Mouse (Mus musculus) lung, postnatal 0 days (tissue): ENCODE data around the gene Ch25h. TPM values are rescaled to one million over a fixed set of nuclear protein-coding genes. Genes with fewer than 3 reads are reported as not detected.
A peak's percentile ranks its signal among the peaks of the same experiment; 100 is the strongest.

ENCODE experiments used
- ATAC-seq: fragments of 200-750 bp; cut with Nextera tagmentation; 2 replicates; pipeline ENCODE4 v1.8.0; 2017; ENCODE audit warnings: moderate library complexity
- DNase-seq: peaks from one replicate; pipeline ENCODE4 v3.0.0-alpha.2; 2016; ENCODE audit warnings: low spot score
- H3K27ac ChIP-seq: fragments of 300-500 bp; sonication (generic); 2 replicates; pipeline ENCODE4 v1.5.1; 2014; ENCODE audit warnings: antibody characterized with exemption, mild to moderate bottlenecking, low read length, mixed read lengths
- H3K27me3 ChIP-seq: fragments of 300-500 bp; sonication (generic); replicated peaks from 2 replicates; pipeline ENCODE4 v1.6.1; 2014; ENCODE audit warnings: low read length, mixed read lengths; ENCODE audit not compliant: insufficient read depth
- H3K36me3 ChIP-seq: fragments of 300-500 bp; sonication (generic); 2 replicates; pipeline ENCODE4 v1.6.1; 2014; ENCODE audit warnings: low read length, mixed read lengths; ENCODE audit not compliant: insufficient read depth
- H3K4me1 ChIP-seq: fragments of 300-500 bp; sonication (generic); 2 replicates; pipeline ENCODE4 v1.6.1; 2014; ENCODE audit warnings: antibody characterized with exemption, low read depth, low read length, mixed read lengths; ENCODE audit not compliant: insufficient read depth
- H3K4me2 ChIP-seq: fragments of 300-500 bp; sonication (generic); replicated peaks from 2 replicates; pipeline ENCODE4 v1.6.1; 2014; ENCODE audit warnings: low read depth, mild to moderate bottlenecking, low read length, moderate library complexity, mixed read lengths
- H3K4me3 ChIP-seq: fragments of 300-500 bp; sonication (generic); 2 replicates; pipeline ENCODE4 v1.5.1; 2014; ENCODE audit warnings: low read depth, low read length
- H3K9ac ChIP-seq: fragments of 300-500 bp; sonication (generic); replicated peaks from 2 replicates; pipeline ENCODE4 v1.6.1; 2014; ENCODE audit warnings: low read depth, mild to moderate bottlenecking
- H3K9me3 ChIP-seq: fragments of 300-500 bp; sonication (generic); 2 replicates; pipeline ENCODE4 v1.6.1; 2016; ENCODE audit warnings: low read length, mixed read lengths
- CTCF ChIP-seq: IDR thresholded peaks from 2 replicates; pipeline ENCODE4 v1.5.1; 2016; ENCODE audit warnings: antibody characterized with exemption, mild to moderate bottlenecking
- EP300 ChIP-seq: IDR thresholded peaks from 2 replicates; pipeline ENCODE4 v1.6.1; 2016; ENCODE audit warnings: antibody characterized with exemption, mild to moderate bottlenecking, control low read depth
- WGBS: fragments of 180-500 bp; shearing (Covaris S2); extraction: QIAGEN DNeasy Blood & Tissue Kit; methylation state at CpG from one replicate; pipeline ENCODE4 v1.1.7; 2014; 5-methylcytosine and 5-hydroxymethylcytosine counted together
- polyA plus RNA-seq: library from polyadenylated mRNA; unstranded; fragments of >200 nt; fragmentation: Nextera tagmentation; extraction: Ambion mirVana; gene quantifications from 2 replicates; pipeline ENCODE4 v1.2.1, GENCODE M21; 2015

Gene Ch25h
- 1.2 and 1.7 TPM in 2 replicates for polyA plus RNA-seq

DNA sequence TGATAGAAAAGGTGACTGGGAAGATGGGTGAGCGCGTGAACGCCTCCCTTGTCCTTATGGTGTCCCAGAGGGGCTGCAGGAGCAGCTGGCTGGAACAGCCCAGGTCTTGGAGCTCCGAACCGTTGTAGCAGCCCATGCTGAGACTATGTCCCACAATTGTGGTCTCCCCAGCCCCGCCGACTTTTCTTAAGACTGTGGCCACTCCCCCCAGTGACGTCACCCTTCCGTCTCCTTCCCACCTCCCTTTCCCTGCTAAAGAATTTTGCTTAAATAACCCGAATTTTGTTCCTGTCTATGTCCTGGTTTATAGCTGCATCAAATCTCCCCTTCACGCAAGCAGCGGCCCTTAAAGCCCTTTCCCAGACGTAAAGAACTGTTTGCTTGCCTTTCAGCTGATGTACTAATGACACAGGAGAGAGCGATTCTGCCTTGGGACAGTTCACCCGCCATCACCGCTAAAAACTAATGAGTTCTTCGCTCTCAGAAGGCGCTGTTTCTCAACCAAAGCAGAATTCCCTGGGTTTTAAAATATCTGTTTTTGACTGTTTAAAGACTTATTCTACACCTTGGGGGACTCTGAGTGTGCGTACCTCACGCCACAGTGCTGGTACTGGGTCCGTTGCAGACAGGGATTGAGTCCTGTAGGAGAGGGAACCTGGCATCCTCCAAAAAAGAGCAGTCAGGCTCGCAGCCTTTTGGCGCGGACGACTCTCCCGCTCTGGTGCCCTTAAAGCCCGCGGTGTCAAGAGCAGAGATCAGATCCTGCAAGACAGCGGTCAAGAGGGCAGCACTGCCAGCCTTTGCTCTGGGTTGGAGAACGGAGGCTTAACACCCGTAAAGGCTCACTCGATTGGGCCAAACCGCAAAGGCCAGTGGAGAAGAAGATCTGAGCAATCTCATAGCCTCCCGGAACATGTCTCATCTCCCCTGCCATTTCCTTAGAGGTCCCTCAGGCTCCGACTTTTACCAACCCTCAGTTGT is at the start of gene Ch25h:
Gene Ch25h (minus strand): TSS at position 174 of the 981 bp plus-strand sequence.
- Histone ChIP-seq H3K36me3 (no peaks in the 10 kb centered on the region), H3K4me3 (peak within 1 kb of the TSS; percentile 51), H3K9me3 (no peaks in the 10 kb centered on the region), H3K9ac (0 out of 2 replicates have a peak within 1 kb of the TSS, but pooled peaks have one; percentile 16), H3K4me2 (peak within 1 kb of the TSS; percentile 92), H3K27ac (no peak within 1 kb of the TSS), H3K27me3 (no peaks in the 10 kb centered on the region; the same call in 1 of the 2 replicates), H3K4me1 (peaks cover 6% of the 10 kb centered on the region; the same call in 1 of the 2 replicates)
- 3% methylated on average over 35 of the region's 35 CpGs for WGBS
- ATAC-seq, result peak; percentile 47
- TF ChIP-seq EP300 (no peak), CTCF (no peak)
- peak; percentile 49 for DNase-seq

DNA sequence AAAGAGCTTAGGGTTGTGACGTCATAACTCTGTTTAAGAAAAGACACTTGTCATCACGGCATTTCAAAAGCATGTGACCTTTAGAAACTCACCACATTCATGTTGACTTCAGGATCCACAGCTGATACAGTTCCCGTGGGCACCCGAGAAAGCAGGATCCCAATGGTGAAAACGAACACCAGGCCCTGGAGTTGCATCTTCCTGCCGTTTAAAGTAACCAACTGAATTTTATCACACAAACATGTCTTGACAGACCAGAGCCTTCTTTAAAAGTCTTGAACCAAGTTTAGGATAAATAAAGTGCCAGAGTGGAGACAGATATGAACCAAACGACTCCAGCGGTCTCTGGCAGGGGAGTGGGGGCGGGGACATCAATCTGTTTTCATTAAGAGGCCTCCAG is 49.7 kb upstream of the Ch25h start:
- no peak overlapping the region for H3K27ac ChIP-seq
- H3K4me2 ChIP-seq, result peak overlapping the region; percentile 18; the same call in 1 of the 2 replicates
- no peak overlapping the region for H3K9ac ChIP-seq
- H3K9me3 ChIP-seq, result no peaks in the 10 kb centered on the region
- WGBS, result 44% methylated on average over 9 of the region's 9 CpGs
- H3K27me3 ChIP-seq, result no peaks in the 10 kb centered on the region
- H3K4me1 ChIP-seq, result no peaks in the 10 kb centered on the region
- ATAC-seq (no peak), DNase-seq (no peak)
- TF ChIP-seq EP300, result no peak
- no peak for TF ChIP-seq CTCF
- H3K4me3 ChIP-seq, result no peak overlapping the region
- no peaks in the 10 kb centered on the region for H3K36me3 ChIP-seq

DNA sequence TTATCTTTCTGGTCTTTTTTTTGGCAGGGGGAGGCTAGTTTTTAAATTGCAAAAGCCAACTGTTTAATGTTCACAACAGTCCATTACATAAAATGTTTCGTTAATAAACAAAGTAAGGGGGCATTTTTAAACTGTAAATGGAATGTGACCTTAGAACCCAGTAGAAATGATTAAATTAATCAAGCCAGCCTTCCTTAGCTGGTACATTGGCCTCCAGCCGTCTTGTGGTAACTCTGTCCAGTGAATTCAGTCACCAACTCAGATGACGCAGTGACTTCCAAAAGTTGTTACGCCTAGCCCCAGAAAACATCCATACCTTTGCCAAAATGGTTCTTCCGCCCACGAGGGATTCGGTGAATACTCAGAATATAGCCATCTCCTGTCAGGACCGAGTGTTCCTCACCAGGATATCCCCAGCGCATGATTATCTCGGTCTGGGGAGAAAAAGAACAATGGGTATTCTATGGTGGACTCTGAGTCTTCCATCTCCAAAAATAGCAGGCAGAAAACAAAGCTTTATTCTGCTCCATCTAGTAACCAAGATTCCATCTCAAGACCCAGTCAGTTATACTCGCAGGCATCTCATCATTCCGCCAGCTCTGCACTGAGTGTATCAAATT is 48.3 kb upstream of the Ch25h start:
- no peak for TF ChIP-seq CTCF
- TF ChIP-seq EP300, result 0 out of 2 replicates have a peak, but pooled peaks have one; percentile 8
- Histone ChIP-seq H3K4me1 (no peaks in the 10 kb centered on the region), H3K4me3 (no peak overlapping the region), H3K4me2 (no peak overlapping the region), H3K9ac (no peak overlapping the region), H3K36me3 (no peaks in the 10 kb centered on the region), H3K27me3 (no peaks in the 10 kb centered on the region), H3K27ac (no peak overlapping the region), H3K9me3 (no peaks in the 10 kb centered on the region)
- no peak for ATAC-seq
- DNase-seq, result no peak
- WGBS, result 58% methylated on average over 12 of the region's 12 CpGs

DNA sequence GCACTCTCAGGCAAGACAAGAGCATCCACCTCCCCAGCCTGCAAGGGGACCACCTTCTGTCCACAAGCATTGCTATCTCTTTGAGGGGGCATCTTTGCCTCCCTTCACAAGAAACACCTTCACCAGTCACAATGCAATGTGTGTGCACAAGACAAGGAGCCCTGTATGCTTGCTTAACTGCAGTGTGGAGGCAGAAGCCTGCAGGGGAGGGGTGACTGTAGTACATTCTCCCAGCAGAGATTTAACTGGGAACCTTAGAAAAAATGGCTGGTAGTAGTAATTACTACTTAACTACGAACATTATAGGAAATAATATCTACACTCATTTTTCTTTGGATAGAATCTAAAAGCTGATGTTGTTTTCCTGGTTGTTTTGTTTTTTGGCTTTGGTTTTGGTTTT is 47.0 kb upstream of the Ch25h start:
- ATAC-seq (no peak), DNase-seq (no peak)
- no peaks in the 10 kb centered on the region for H3K4me1 ChIP-seq
- no peaks in the 10 kb centered on the region for H3K9me3 ChIP-seq
- H3K9ac ChIP-seq, result no peak overlapping the region
- 80% methylated on average over 1 of the region's 1 CpGs for WGBS
- no peaks in the 10 kb centered on the region for H3K27me3 ChIP-seq
- no peak overlapping the region for H3K4me3 ChIP-seq
- H3K36me3 ChIP-seq, result no peaks in the 10 kb centered on the region
- H3K27ac ChIP-seq, result no peak overlapping the region
- H3K4me2 ChIP-seq, result no peak overlapping the region
- no peak for TF ChIP-seq CTCF
- no peak for TF ChIP-seq EP300

DNA sequence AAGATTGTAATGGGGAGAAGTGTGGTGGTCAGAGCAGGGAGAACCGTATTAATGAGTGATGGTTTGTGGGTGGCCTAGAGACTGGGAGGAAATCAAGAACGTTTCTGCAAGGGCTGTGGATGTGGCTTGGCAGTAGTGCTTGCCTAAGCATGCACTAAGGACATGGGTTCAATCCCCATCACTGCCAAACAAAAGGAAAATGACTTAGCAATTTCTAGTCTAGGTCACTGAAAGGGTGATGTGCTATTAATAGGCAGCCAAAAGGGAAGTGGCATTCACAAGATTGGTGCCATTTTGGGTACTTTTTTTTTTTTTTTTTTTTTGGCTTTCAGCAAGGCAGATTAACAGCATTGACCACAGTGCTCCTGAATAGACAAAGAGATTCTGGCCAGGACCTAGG is 46.4 kb upstream of the Ch25h start:
- no peak for ATAC-seq

DNA sequence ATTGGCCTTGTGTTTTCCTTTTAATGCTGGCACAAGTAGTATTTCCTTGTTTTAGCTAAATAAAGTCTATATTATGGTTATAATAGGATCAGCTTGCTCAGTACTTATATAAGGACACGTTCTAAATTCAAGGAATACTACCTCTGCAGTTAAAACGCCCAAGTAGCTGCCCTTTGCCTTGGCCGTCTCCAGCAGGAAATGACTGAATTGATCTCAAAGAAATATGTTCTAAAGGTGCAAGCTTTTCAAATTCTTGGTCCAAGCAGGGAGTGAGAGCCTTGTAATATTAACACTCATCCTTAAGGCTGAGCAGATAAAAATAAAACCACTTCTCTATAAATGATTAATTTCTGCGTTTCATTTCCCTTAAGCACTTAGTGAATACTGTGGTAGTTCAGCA is 45.1 kb upstream of the Ch25h start:
- Histone ChIP-seq H3K4me1 (no peaks in the 10 kb centered on the region), H3K9ac (no peak overlapping the region), H3K36me3 (no peaks in the 10 kb centered on the region), H3K4me2 (no peak overlapping the region), H3K4me3 (no peak overlapping the region), H3K27ac (no peak overlapping the region), H3K9me3 (no peaks in the 10 kb centered on the region), H3K27me3 (no peaks in the 10 kb centered on the region)
- no peak for ATAC-seq
- TF ChIP-seq EP300, result no peak
- no peak for TF ChIP-seq CTCF
- 65% methylated on average over 4 of the region's 4 CpGs for WGBS
- DNase-seq, result no peak

More for the DNA sequence above, 46.4 kb upstream of the Ch25h start:
- Histone ChIP-seq H3K27me3 (no peaks in the 10 kb centered on the region), H3K4me3 (no peak overlapping the region), H3K36me3 (no peaks in the 10 kb centered on the region), H3K4me2 (no peak overlapping the region), H3K4me1 (no peaks in the 10 kb centered on the region), H3K9ac (no peak overlapping the region), H3K9me3 (no peaks in the 10 kb centered on the region), H3K27ac (no peak overlapping the region)
- TF ChIP-seq EP300 (no peak), CTCF (no peak)
- no peak for DNase-seq
- 65% methylated on average over 2 of the region's 2 CpGs for WGBS
